Mouse (Mus musculus): ENCODE results near the gene Ano2. TPM values are rescaled to one million over a fixed set of nuclear protein-coding genes. Genes with fewer than 3 reads are reported as not detected.

The Ano2 gene
- polyA plus RNA-seq, 1 experiment from 2014 or later = 0.54 TPM

DNA sequence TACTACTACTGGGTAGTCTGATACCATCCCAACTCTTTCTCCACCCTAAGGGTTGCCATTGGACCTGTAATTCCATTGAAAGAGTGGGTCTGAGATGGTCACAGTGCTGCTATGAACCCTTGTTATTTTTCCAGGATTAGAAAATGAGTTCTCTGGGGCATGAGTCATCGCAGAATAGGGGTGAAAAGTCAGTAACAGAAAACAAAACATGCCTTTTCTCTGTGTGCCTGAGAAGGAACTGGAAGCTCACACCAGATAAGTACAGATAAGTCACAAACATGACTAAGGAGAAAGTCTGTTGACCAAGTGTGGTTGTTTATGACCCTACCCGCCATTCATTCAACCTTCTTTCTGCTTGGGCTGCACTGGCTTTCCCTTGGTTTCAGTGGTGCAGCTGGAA lies 345.4 kb downstream of the Ano2 start:
- H3K27me3 ChIP-seq (ENCODE audit: control insufficient read depth, insufficient read depth, low read depth, low read length) = no peaks in the 10 kb centered on the region
- ATAC-seq = no peak
- H3K9ac ChIP-seq (ENCODE audit: low read depth, low read length) = no peak overlapping the region
- no peak overlapping the region for H3K4me3 ChIP-seq (ENCODE audit: low read depth, low read length)
- 87% methylated on average over 2 of the region's 2 CpGs for WGBS
- no peaks in the 10 kb centered on the region for H3K9me3 ChIP-seq (replicated peaks; ENCODE audit: control insufficient read depth, low read length, poor library complexity, severe bottlenecking)
- H3K36me3 ChIP-seq (ENCODE audit: control insufficient read depth, insufficient read depth, low read length) = no peaks in the 10 kb centered on the region
- no peak overlapping the region for H3K27ac ChIP-seq (ENCODE audit: low read length)
- peaks cover 8% of the 10 kb centered on the region; the same call in 1 of the 2 replicates for H3K4me1 ChIP-seq (ENCODE audit: control insufficient read depth, insufficient read depth, low read length)
- H3K4me2 ChIP-seq (ENCODE audit: low read length) = no peak overlapping the region

DNA sequence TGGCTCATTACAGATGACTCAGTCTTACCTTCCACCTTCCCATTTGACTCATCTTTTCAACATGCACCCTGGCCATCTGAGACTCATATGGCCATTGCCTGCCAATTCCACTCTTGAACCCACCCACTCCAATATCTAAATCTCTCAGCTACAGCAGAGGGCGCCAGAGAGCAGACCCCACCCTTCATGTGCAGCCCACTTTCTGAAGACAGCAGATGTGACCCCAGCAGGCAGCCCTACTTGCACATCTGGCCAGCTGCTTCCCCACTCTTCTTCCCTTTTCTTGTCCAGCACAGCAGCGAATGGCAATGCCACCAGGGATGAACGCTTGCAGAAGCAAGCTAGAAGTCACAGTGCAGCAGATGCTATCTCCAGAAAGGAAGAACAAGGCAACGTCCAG lies 355.7 kb downstream of the Ano2 start:
- no peak overlapping the region for H3K4me2 ChIP-seq (ENCODE audit: low read length)
- no peak overlapping the region for H3K9ac ChIP-seq (ENCODE audit: low read depth, low read length)
- WGBS = 44% methylated on average over 4 of the region's 4 CpGs
- H3K36me3 ChIP-seq (ENCODE audit: control insufficient read depth, insufficient read depth, low read length) = no peaks in the 10 kb centered on the region
- H3K27ac ChIP-seq (ENCODE audit: low read length) = no peak overlapping the region
- H3K9me3 ChIP-seq (replicated peaks; ENCODE audit: control insufficient read depth, low read length, poor library complexity, severe bottlenecking) = no peaks in the 10 kb centered on the region
- ATAC-seq = no peak
- no peaks in the 10 kb centered on the region for H3K4me1 ChIP-seq (ENCODE audit: control insufficient read depth, insufficient read depth, low read length)
- H3K27me3 ChIP-seq (ENCODE audit: control insufficient read depth, insufficient read depth, low read depth, low read length) = no peaks in the 10 kb centered on the region
- H3K4me3 ChIP-seq (ENCODE audit: low read depth, low read length) = no peak overlapping the region

DNA sequence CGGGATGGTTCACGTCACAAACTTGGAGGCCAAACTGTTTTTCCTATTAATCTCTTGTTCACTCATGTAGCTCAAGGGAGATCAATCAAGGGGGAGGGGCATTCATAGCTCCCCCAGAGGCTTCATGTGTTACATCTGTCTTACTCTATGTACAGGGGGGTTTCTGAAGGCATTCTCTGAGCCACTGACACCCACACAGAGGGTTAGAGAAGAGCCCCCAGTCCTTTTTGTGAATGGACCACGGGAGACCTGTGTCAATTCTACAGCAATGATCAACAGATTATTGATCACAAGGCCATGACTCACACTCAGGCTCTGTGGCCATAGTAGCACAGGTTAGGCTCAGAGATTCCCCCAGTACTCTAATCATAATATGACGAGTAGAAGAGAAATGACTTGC lies 358.0 kb downstream of the Ano2 start:
- Histone ChIP-seq H3K27me3 (ENCODE audit: control insufficient read depth, insufficient read depth, low read depth, low read length) (no peaks in the 10 kb centered on the region), H3K27ac (ENCODE audit: low read length) (no peak overlapping the region), H3K9me3 (replicated peaks; ENCODE audit: control insufficient read depth, low read length, poor library complexity, severe bottlenecking) (no peaks in the 10 kb centered on the region), H3K9ac (ENCODE audit: low read depth, low read length) (no peak overlapping the region), H3K4me2 (ENCODE audit: low read length) (no peak overlapping the region), H3K36me3 (ENCODE audit: control insufficient read depth, insufficient read depth, low read length) (no peaks in the 10 kb centered on the region), H3K4me3 (ENCODE audit: low read depth, low read length) (no peak overlapping the region), H3K4me1 (ENCODE audit: control insufficient read depth, insufficient read depth, low read length) (no peaks in the 10 kb centered on the region)
- ATAC-seq = no peak
- whole genome bisulfite sequencing = 83% methylated on average over 4 of the region's 4 CpGs

DNA sequence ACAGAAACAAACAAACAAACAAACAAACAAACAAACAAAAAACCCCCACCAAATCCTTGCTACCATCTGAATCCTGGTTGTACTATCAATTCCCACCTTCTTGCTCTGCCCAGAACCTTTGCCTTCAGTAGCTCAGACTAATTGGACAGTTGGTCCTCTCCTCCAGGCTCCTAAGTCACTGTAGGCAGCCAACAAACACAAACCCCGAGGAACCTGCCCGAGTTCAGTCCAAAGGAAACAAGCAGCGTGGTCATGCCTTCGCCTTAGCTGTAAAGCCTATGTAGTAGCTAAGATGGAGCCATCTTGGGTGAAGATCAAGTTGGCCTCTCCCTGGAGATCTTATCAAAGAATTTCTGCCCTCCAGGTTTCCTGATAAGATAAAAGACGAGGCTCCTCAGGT lies 362.9 kb downstream of the Ano2 start:
- Histone ChIP-seq H3K36me3 (ENCODE audit: control insufficient read depth, insufficient read depth, low read length) (no peaks in the 10 kb centered on the region), H3K27me3 (ENCODE audit: control insufficient read depth, insufficient read depth, low read depth, low read length) (no peaks in the 10 kb centered on the region), H3K4me2 (ENCODE audit: low read length) (no peak overlapping the region), H3K27ac (ENCODE audit: low read length) (no peak overlapping the region), H3K9ac (ENCODE audit: low read depth, low read length) (no peak overlapping the region), H3K4me1 (ENCODE audit: control insufficient read depth, insufficient read depth, low read length) (no peaks in the 10 kb centered on the region), H3K4me3 (ENCODE audit: low read depth, low read length) (no peak overlapping the region), H3K9me3 (replicated peaks; ENCODE audit: control insufficient read depth, low read length, poor library complexity, severe bottlenecking) (no peaks in the 10 kb centered on the region)
- 92% methylated on average over 5 of the region's 5 CpGs for WGBS
- ATAC-seq = no peak

DNA sequence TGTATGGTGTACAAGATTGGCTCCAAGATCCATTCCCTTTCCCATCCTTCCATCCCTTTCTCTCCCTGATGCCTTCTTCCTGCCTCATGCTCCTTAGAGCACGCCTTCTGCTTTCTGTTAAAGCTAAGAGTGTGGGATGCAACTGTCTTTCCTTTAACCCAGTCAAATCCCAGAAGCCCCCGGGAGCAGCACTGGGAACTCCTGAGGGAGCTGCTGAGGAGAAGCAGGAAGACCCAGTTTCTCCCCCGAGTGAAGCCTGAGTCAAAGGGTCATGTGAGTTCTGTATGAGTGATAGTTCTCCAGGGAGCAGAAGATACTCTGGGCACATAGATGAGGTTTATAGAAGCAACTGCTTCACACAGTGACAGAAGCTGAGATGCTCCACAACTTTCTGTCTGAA lies 367.5 kb downstream of the Ano2 start:
- Histone ChIP-seq H3K36me3 (ENCODE audit: control insufficient read depth, insufficient read depth, low read length) (no peaks in the 10 kb centered on the region), H3K9ac (ENCODE audit: low read depth, low read length) (no peak overlapping the region), H3K9me3 (replicated peaks; ENCODE audit: control insufficient read depth, low read length, poor library complexity, severe bottlenecking) (no peaks in the 10 kb centered on the region), H3K4me3 (ENCODE audit: low read depth, low read length) (no peak overlapping the region), H3K27me3 (ENCODE audit: control insufficient read depth, insufficient read depth, low read depth, low read length) (no peaks in the 10 kb centered on the region), H3K4me1 (ENCODE audit: control insufficient read depth, insufficient read depth, low read length) (no peaks in the 10 kb centered on the region), H3K4me2 (ENCODE audit: low read length) (no peak overlapping the region), H3K27ac (ENCODE audit: low read length) (no peak overlapping the region)
- no peak for ATAC-seq
- 87% methylated on average over 3 of the region's 3 CpGs for WGBS

DNA sequence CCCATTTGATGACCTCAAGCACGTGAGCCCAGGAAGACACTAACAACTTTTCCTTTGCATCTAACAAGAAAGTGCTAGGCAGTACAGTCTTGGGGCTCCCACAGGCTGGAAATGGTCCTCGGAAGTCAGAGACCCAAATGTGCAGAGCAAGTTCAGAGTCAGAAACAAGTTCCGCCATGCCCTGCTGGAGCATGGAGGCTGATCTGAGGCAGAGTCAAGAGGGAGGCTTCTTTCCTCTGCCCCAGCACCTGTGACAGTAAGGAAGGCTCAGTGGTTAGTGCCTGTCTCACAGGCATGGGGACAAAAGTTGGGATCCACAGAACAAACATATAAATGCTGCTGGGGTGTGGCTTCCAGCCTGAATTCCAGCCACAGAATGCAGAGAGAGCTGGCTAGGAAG lies 390.3 kb downstream of the Ano2 start:
- Histone ChIP-seq H3K27ac (ENCODE audit: low read length) (no peak overlapping the region), H3K9me3 (replicated peaks; ENCODE audit: control insufficient read depth, low read length, poor library complexity, severe bottlenecking) (no peaks in the 10 kb centered on the region), H3K9ac (ENCODE audit: low read depth, low read length) (no peak overlapping the region), H3K36me3 (ENCODE audit: control insufficient read depth, insufficient read depth, low read length) (no peaks in the 10 kb centered on the region), H3K27me3 (ENCODE audit: control insufficient read depth, insufficient read depth, low read depth, low read length) (no peaks in the 10 kb centered on the region), H3K4me1 (ENCODE audit: control insufficient read depth, insufficient read depth, low read length) (no peaks in the 10 kb centered on the region), H3K4me3 (ENCODE audit: low read depth, low read length) (no peak overlapping the region), H3K4me2 (ENCODE audit: low read length) (no peak overlapping the region)
- no peak for ATAC-seq
- 81% methylated on average over 3 of the region's 3 CpGs for WGBS

DNA sequence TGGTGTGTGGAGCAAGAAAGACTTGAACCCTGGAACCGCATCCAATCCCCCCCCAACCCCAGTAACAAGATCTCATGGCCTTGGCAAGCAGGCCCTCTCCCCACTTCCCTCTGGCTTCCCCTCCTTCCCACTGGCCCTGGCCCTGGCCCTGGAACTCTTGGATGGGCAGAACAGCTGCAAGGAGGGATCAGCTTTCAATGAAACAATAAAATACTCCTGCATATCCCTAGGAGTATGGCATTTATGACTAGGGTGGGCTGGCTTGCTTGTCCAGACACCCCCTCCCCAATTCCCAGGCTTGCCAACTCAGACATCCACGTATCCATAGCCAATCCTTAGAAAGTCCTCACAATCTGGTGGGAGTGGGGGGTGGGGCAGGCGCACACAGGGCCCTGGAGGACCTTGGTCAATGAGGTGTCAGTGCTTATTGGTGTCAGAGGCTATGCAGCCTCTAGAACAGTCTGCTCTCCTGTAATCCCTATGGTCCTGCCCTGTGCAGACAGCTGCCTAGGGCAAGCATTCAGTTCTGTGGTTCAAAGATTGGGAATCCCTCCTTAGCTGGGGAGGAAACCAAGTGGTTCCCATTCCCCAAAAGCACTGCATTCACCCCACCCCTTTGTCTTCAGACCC lies 396.2 kb downstream of the Ano2 start:
- 73% methylated on average over 3 of the region's 3 CpGs for WGBS
- H3K27ac ChIP-seq (ENCODE audit: low read length) = no peak overlapping the region
- H3K4me2 ChIP-seq (ENCODE audit: low read length) = no peak overlapping the region
- H3K27me3 ChIP-seq (ENCODE audit: control insufficient read depth, insufficient read depth, low read depth, low read length) = no peaks in the 10 kb centered on the region
- no peak for ATAC-seq
- H3K4me1 ChIP-seq (ENCODE audit: control insufficient read depth, insufficient read depth, low read length) = no peaks in the 10 kb centered on the region
- H3K9ac ChIP-seq (ENCODE audit: low read depth, low read length) = no peak overlapping the region
- no peaks in the 10 kb centered on the region for H3K9me3 ChIP-seq (replicated peaks; ENCODE audit: control insufficient read depth, low read length, poor library complexity, severe bottlenecking)
- H3K36me3 ChIP-seq (ENCODE audit: control insufficient read depth, insufficient read depth, low read length) = no peaks in the 10 kb centered on the region
- H3K4me3 ChIP-seq (ENCODE audit: low read depth, low read length) = no peak overlapping the region

DNA sequence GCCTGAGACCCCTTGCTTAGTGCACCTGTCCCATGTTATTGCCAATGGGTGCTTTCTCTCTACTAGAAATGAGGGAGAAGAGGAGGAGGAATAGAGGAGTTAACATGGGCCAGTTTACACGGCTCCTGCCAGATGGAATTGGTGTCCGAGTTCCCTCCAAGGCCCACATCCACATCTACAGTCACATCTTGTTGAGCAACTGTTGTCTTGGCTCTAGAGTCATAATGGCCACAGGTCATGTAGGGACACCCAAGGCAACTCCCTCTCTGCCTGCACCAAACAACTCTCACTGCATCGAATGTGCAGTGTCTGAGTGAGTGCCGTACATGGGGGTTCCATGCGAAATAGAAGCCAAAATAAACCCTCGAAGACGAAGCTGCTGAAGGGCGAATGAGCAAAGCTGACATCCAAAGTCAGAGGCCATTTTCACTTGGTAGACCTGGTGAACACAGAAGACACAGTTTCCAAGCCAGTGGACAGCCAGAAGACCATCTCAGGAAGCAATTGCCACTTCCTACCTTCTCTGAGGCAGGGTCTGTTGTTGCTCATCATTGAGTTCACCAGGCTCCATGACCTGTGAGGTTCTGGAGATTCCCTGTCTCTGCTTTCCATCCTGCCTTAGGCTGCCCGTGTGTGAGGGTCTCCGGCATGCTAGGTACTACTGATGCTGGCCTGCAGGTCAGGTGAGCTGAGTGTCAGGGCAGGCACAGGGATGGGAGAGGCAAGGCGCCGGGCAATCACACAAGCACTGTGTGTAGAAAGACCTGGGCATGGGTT lies 398.5 kb downstream of the Ano2 start:
- H3K4me2 ChIP-seq (ENCODE audit: low read length) = no peak overlapping the region
- no peaks in the 10 kb centered on the region for H3K4me1 ChIP-seq (ENCODE audit: control insufficient read depth, insufficient read depth, low read length)
- no peaks in the 10 kb centered on the region for H3K9me3 ChIP-seq (replicated peaks; ENCODE audit: control insufficient read depth, low read length, poor library complexity, severe bottlenecking)
- WGBS = 98% methylated on average over 12 of the region's 12 CpGs
- ATAC-seq = no peak
- H3K36me3 ChIP-seq (ENCODE audit: control insufficient read depth, insufficient read depth, low read length) = no peaks in the 10 kb centered on the region
- no peak overlapping the region for H3K27ac ChIP-seq (ENCODE audit: low read length)
- no peaks in the 10 kb centered on the region for H3K27me3 ChIP-seq (ENCODE audit: control insufficient read depth, insufficient read depth, low read depth, low read length)
- no peak overlapping the region for H3K9ac ChIP-seq (ENCODE audit: low read depth, low read length)
- H3K4me3 ChIP-seq (ENCODE audit: low read depth, low read length) = no peak overlapping the region
